Mouse (Mus musculus) liver, embryonic 14 days (tissue): Measurements from ENCODE around the gene Cyp4v3. TPM values are rescaled to one million over a fixed set of nuclear protein-coding genes. Genes with fewer than 3 reads are reported as not detected.

Source experiments
- polyA plus RNA-seq: library from polyadenylated mRNA; depleted of rRNA; stranded (reverse); fragments of >200 nt; gene quantifications from 2 replicates; pipeline ENCODE4 v1.2.3, GENCODE M21; 2012; rRNA removed

The Cyp4v3 gene
- 2.4 and 2.9 TPM in 2 replicates for polyA plus RNA-seq

GRCm38 (mm10) chr8:45332685-45333409, at the start of gene Cyp4v3:
TSS of gene Cyp4v3 (minus strand) at chr8:45333216.

GRCm38 (mm10) chr8:45381963-45382347, 48.9 kb upstream of the Cyp4v3 start, which contains the start of gene Fam149a:
TSS of gene Fam149a (minus strand) at chr8:45382291.

GRCm38 (mm10) chr8:45308366-45308765, 24.6 kb downstream of the Cyp4v3 start, which contains the start of gene Gm45753:
TSS of gene Gm45753 (minus strand) at chr8:45308466.

DNA sequence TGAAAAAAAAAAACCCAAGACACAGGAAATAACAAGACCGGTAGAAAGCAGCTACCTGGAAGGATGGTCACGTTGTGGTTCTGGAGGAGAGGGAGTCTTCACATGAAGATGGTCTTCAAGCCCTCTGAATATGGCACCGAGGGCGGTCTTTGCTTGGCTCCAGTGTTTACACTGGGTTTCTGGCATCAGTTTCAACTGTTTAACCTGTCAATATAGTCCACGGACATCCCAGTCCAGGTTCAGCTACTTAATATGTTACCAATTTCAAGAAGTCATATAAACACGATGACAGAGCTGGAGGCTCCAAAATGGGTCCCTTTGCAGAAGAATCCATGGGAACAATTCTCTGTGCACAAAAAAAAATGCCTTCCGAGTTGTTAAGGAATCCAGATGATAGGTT, 38.3 kb downstream of the Cyp4v3 start, which contains the start of gene Klkb1:
TSS of gene Klkb1 (minus strand) at position 173 of the 400 bp plus-strand sequence.

GRCm38 (mm10) chr8:45261920-45262319, 71.1 kb downstream of the Cyp4v3 start, which contains the start of gene F11:
TSS of gene F11 (minus strand) at chr8:45262031.

Other genes with a start within 250 kb of the Cyp4v3 start
- gene F11, start 71.2 kb downstream of the Cyp4v3 start, polyA plus RNA-seq: 8.2 and 11.4 TPM in 2 replicates
- 4.2 and 5.2 TPM in 2 replicates for gene Klkb1, start 38.4 kb downstream of the Cyp4v3 start, polyA plus RNA-seq
- gene Gm45753, start 24.8 kb downstream of the Cyp4v3 start, polyA plus RNA-seq: 0.02 and 0.09 TPM in 2 replicates
- gene Fam149a, start 49.1 kb upstream of the Cyp4v3 start, polyA plus RNA-seq: 1.3 and 1.5 TPM in 2 replicates
- gene Tlr3, start 77.9 kb upstream of the Cyp4v3 start, polyA plus RNA-seq: 0.54 and 0.73 TPM in 2 replicates
- gene Sorbs2, start 174.6 kb upstream of the Cyp4v3 start, polyA plus RNA-seq: 3.6 and 3.8 TPM in 2 replicates